Mouse (Mus musculus): ENCODE results near the gene Hpse.

The Hpse gene

GRCm38 (mm10) chr5:100685631-100686030, 33.9 kb downstream of the Hpse start:
- DNase-seq (ENCODE audit: low spot score), result no peak

- no peak for DNase-seq (ENCODE audit: low spot score)
Observed at GRCm38 (mm10) chr5:100680542-100680933, 39.0 kb downstream of the Hpse start.

- no peak for DNase-seq (ENCODE audit: low spot score)
Observed at GRCm38 (mm10) chr5:100679911-100680541, 39.5 kb downstream of the Hpse start.

GRCm38 (mm10) chr5:100674711-100675376, 44.7 kb downstream of the Hpse start, which contains the start of gene Coq2:
Gene Coq2, minus strand, starts transcription at chr5:100675140.
- peak; percentile 95 for DNase-seq (ENCODE audit: low spot score)

- peak; percentile 90 for DNase-seq (ENCODE audit: low spot score)
Observed at GRCm38 (mm10) chr5:100673745-100674486, 45.6 kb downstream of the Hpse start.

- DNase-seq (ENCODE audit: low spot score), result no peak
Observed at GRCm38 (mm10) chr5:100672403-100672802, 47.1 kb downstream of the Hpse start.

- no peak for DNase-seq (ENCODE audit: low spot score)
Observed at GRCm38 (mm10) chr5:100671897-100672296, 47.6 kb downstream of the Hpse start.

- peak; percentile 71 for DNase-seq (ENCODE audit: low spot score)
Observed at GRCm38 (mm10) chr5:100671398-100671797, 48.1 kb downstream of the Hpse start.

- DNase-seq (ENCODE audit: low spot score), result no peak
Observed at GRCm38 (mm10) chr5:100666965-100667364, 52.6 kb downstream of the Hpse start.

GRCm38 (mm10) chr5:100663854-100664253, 55.7 kb downstream of the Hpse start:
- peak; percentile 44 for DNase-seq (ENCODE audit: low spot score)

- DNase-seq (ENCODE audit: low spot score), result no peak
Observed at GRCm38 (mm10) chr5:100663011-100663410, 56.5 kb downstream of the Hpse start.

GRCm38 (mm10) chr5:100658460-100658859, 61.1 kb downstream of the Hpse start:
- no peak for DNase-seq (ENCODE audit: low spot score)

- DNase-seq (ENCODE audit: low spot score), result no peak
Observed at GRCm38 (mm10) chr5:100656352-100656751, 63.2 kb downstream of the Hpse start.

- DNase-seq (ENCODE audit: low spot score), result no peak
Observed at GRCm38 (mm10) chr5:100652327-100652726, 67.2 kb downstream of the Hpse start.

- DNase-seq (ENCODE audit: low spot score), result no peak
Observed at GRCm38 (mm10) chr5:100651486-100651885, 68.0 kb downstream of the Hpse start.

- no peak for DNase-seq (ENCODE audit: low spot score)
Observed at GRCm38 (mm10) chr5:100650969-100651368, 68.5 kb downstream of the Hpse start.

GRCm38 (mm10) chr5:100648546-100648945, 71.0 kb downstream of the Hpse start:
- DNase-seq (ENCODE audit: low spot score), result no peak

- DNase-seq (ENCODE audit: low spot score), result no peak
Observed at GRCm38 (mm10) chr5:100648046-100648445, 71.5 kb downstream of the Hpse start.

GRCm38 (mm10) chr5:100646558-100646957, 73.0 kb downstream of the Hpse start:
- DNase-seq (ENCODE audit: low spot score), result no peak

- DNase-seq (ENCODE audit: low spot score), result no peak
Observed at GRCm38 (mm10) chr5:100643991-100644535, 75.5 kb downstream of the Hpse start.

GRCm38 (mm10) chr5:100643253-100643990, 76.1 kb downstream of the Hpse start:
- no peak for DNase-seq (ENCODE audit: low spot score)

GRCm38 (mm10) chr5:100642316-100642715, 77.2 kb downstream of the Hpse start:
- no peak for DNase-seq (ENCODE audit: low spot score)

Data from embryo, embryonic 10.5 days (tissue).